Mouse (Mus musculus) lung, postnatal 0 days (tissue): ENCODE measurements around the gene Birc7. TPM values are rescaled to one million over a fixed set of nuclear protein-coding genes. Genes with fewer than 3 reads are reported as not detected.
A peak's percentile ranks its signal among the peaks of the same experiment; 100 is the strongest.

Source experiments
- ATAC-seq: fragments of 200-750 bp; cut with Nextera tagmentation; 2 replicates; pipeline ENCODE4 v1.8.0; 2017; ENCODE audit warnings: moderate library complexity
- DNase-seq: peaks from one replicate; pipeline ENCODE4 v3.0.0-alpha.2; 2016; ENCODE audit warnings: low spot score
- H3K27ac ChIP-seq: fragments of 300-500 bp; sonication (generic); 2 replicates; pipeline ENCODE4 v1.5.1; 2014; ENCODE audit warnings: antibody characterized with exemption, mild to moderate bottlenecking, low read length, mixed read lengths
- H3K27me3 ChIP-seq: fragments of 300-500 bp; sonication (generic); replicated peaks from 2 replicates; pipeline ENCODE4 v1.6.1; 2014; ENCODE audit warnings: low read length, mixed read lengths; ENCODE audit not compliant: insufficient read depth
- H3K36me3 ChIP-seq: fragments of 300-500 bp; sonication (generic); 2 replicates; pipeline ENCODE4 v1.6.1; 2014; ENCODE audit warnings: low read length, mixed read lengths; ENCODE audit not compliant: insufficient read depth
- H3K4me1 ChIP-seq: fragments of 300-500 bp; sonication (generic); 2 replicates; pipeline ENCODE4 v1.6.1; 2014; ENCODE audit warnings: antibody characterized with exemption, low read depth, low read length, mixed read lengths; ENCODE audit not compliant: insufficient read depth
- H3K4me2 ChIP-seq: fragments of 300-500 bp; sonication (generic); replicated peaks from 2 replicates; pipeline ENCODE4 v1.6.1; 2014; ENCODE audit warnings: low read depth, mild to moderate bottlenecking, low read length, moderate library complexity, mixed read lengths
- H3K4me3 ChIP-seq: fragments of 300-500 bp; sonication (generic); 2 replicates; pipeline ENCODE4 v1.5.1; 2014; ENCODE audit warnings: low read depth, low read length
- H3K9ac ChIP-seq: fragments of 300-500 bp; sonication (generic); replicated peaks from 2 replicates; pipeline ENCODE4 v1.6.1; 2014; ENCODE audit warnings: low read depth, mild to moderate bottlenecking
- H3K9me3 ChIP-seq: fragments of 300-500 bp; sonication (generic); 2 replicates; pipeline ENCODE4 v1.6.1; 2016; ENCODE audit warnings: low read length, mixed read lengths
- CTCF ChIP-seq: IDR thresholded peaks from 2 replicates; pipeline ENCODE4 v1.5.1; 2016; ENCODE audit warnings: antibody characterized with exemption, mild to moderate bottlenecking
- EP300 ChIP-seq: IDR thresholded peaks from 2 replicates; pipeline ENCODE4 v1.6.1; 2016; ENCODE audit warnings: antibody characterized with exemption, mild to moderate bottlenecking, control low read depth
- WGBS: fragments of 180-500 bp; shearing (Covaris S2); extraction: QIAGEN DNeasy Blood & Tissue Kit; methylation state at CpG from one replicate; pipeline ENCODE4 v1.1.7; 2014; 5-methylcytosine and 5-hydroxymethylcytosine counted together
- polyA plus RNA-seq: library from polyadenylated mRNA; unstranded; fragments of >200 nt; fragmentation: Nextera tagmentation; extraction: Ambion mirVana; gene quantifications from 2 replicates; pipeline ENCODE4 v1.2.1, GENCODE M21; 2015

The Birc7 gene
- polyA plus RNA-seq, 1 experiment from 2014 or later: not detected

DNA sequence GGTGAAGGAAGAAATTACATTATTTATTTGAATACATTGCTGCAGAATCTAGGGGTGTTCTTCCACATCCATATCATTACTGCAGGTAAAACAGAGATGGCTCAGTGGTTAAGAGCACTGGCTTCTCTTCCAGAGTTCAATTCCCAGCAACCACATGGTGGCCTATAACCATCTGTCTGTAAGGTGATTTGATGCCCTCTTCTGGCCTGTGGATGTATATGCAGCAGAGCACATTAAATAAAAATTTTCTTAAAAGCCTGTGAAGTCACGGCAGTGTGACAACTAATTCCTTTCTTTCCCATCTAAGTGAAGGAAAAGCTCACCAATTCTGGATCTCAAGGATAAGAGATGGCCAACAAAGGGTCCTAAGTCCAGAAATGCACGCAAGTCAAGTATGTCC is 26.7 kb upstream of the Birc7 start:
- H3K4me3 ChIP-seq: no peak overlapping the region
- TF ChIP-seq CTCF (peak; percentile 66), EP300 (no peak)
- no peak for ATAC-seq

GRCm38 (mm10) chr2:180904435-180905208 is 24.2 kb upstream of the Birc7 start:
- Histone ChIP-seq H3K27me3 (no peaks in the 10 kb centered on the region), H3K36me3 (no peaks in the 10 kb centered on the region; the same call in 1 of the 2 replicates), H3K9me3 (no peaks in the 10 kb centered on the region), H3K27ac (no peak overlapping the region), H3K4me3 (no peak overlapping the region), H3K9ac (no peak overlapping the region), H3K4me1 (no peaks in the 10 kb centered on the region), H3K4me2 (no peak overlapping the region)
- TF ChIP-seq CTCF: no peak
- TF ChIP-seq EP300: no peak
- WGBS: 90% methylated on average over 18 of the region's 18 CpGs
- ATAC-seq (no peak), DNase-seq (no peak)

More for the DNA sequence above, 26.7 kb upstream of the Birc7 start:
- WGBS: 46% methylated on average over 2 of the region's 2 CpGs
- Histone ChIP-seq H3K36me3 (no peaks in the 10 kb centered on the region; the same call in 1 of the 2 replicates), H3K4me2 (no peak overlapping the region), H3K9ac (no peak overlapping the region), H3K4me1 (no peaks in the 10 kb centered on the region), H3K9me3 (no peaks in the 10 kb centered on the region), H3K27ac (no peak overlapping the region), H3K27me3 (no peaks in the 10 kb centered on the region)
- DNase-seq: peak; percentile 53

DNA sequence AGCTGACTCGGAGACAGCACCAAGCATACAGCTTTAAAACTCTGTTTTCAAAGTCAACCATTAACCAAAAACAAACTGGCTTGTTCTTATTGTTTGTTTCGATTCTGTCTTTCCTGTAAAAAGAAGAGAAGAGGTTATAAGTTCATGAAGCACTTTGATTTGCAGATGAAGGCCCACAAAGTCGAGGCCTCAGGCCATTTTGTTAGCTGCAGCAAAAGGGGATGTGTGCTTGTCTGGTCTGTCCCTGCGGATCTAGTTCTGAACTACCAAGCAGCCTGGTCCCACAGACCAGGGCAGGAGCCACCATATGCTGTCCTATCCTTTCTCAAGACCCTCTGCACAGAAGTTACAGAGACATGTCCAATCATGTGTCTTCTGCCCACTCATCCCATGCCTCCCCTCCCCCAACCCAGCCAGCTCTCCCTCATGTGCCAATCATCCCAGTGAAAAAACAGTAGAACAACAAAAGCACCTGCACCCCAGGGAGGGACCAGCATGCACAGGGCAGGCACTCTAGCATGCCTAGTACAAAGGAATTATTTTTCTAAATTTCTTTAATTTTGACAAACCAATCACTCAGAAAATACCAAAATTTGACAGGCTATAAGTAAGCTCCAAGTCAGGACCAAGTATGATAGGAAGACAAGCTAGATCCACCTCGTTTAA is 23.1 kb upstream of the Birc7 start:
- Histone ChIP-seq H3K27ac (no peak overlapping the region), H3K4me2 (no peak overlapping the region), H3K4me1 (no peaks in the 10 kb centered on the region), H3K9ac (no peak overlapping the region), H3K9me3 (no peaks in the 10 kb centered on the region), H3K27me3 (no peaks in the 10 kb centered on the region), H3K36me3 (peaks cover 5% of the 10 kb centered on the region; the same call in 1 of the 2 replicates), H3K4me3 (no peak overlapping the region)
- DNase-seq: no peak
- ATAC-seq: no peak
- 68% methylated on average over 5 of the region's 5 CpGs for WGBS
- TF ChIP-seq CTCF (no peak), EP300 (no peak)

DNA sequence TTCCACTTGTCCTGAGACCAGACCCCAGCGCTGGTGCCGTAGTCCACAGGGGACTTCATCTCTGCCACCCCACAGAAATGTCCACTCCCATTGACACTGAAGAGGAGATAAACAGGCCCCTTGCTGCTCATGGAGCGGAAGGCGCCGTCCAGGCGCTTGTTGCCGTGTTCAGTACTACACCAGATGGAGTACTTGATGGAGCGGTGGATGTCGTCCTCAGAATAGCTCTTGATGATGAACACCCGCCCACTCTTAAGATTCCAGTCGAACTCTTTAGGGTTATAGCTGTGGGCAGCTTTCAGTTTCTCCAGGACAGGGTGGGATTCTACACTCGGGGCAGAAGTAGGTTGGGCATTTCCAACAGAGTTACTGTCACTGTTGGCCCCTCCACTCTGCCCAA is 17.9 kb upstream of the Birc7 start:
- no peak overlapping the region for H3K9ac ChIP-seq
- TF ChIP-seq CTCF (no peak), EP300 (no peak)
- H3K27ac ChIP-seq: no peak overlapping the region
- H3K9me3 ChIP-seq: no peaks in the 10 kb centered on the region
- no peaks in the 10 kb centered on the region; the same call in 1 of the 2 replicates for H3K4me1 ChIP-seq
- H3K4me2 ChIP-seq: no peak overlapping the region
- ATAC-seq: peak; percentile 75
- no peak for DNase-seq
- no peak overlapping the region for H3K4me3 ChIP-seq
- peaks cover 19% of the 10 kb centered on the region; the same call in 1 of the 2 replicates for H3K36me3 ChIP-seq
- 75% methylated on average over 12 of the region's 12 CpGs for WGBS
- H3K27me3 ChIP-seq: no peaks in the 10 kb centered on the region

- Histone ChIP-seq H3K4me3 (no peak overlapping the region), H3K9ac (no peak overlapping the region), H3K27me3 (no peaks in the 10 kb centered on the region), H3K9me3 (no peaks in the 10 kb centered on the region), H3K4me1 (peaks cover 7% of the 10 kb centered on the region), H3K4me2 (no peak overlapping the region; the same call in 1 of the 2 replicates), H3K27ac (no peak overlapping the region), H3K36me3 (peaks cover 12% of the 10 kb centered on the region; the same call in 1 of the 2 replicates)
- no peak for ATAC-seq
- WGBS: 33% methylated on average over 3 of the region's 3 CpGs
- DNase-seq: no peak
- TF ChIP-seq CTCF (no peak), EP300 (no peak)
Observed at GRCm38 (mm10) chr2:180915886-180916433, 12.9 kb upstream of the Birc7 start.
